Mouse (Mus musculus): ENCODE data around the gene Ubtf.
"Not testable (repeated sequence)": the region's sequence is repeated elsewhere in the genome, so short reads cannot be mapped to it uniquely, and the experiment has no call there.

The Ubtf gene

GRCm38 (mm10) chr11:102319410-102319792, at the start of gene Ubtf:
Ubtf (minus strand) TSS chr11:102319742.
- peak; percentile 91 to 94 for DNase-seq (ENCODE audit: low spot score in 2 of 2)

GRCm38 (mm10) chr11:102369263-102369662, 49.7 kb upstream of the Ubtf start:
- DNase-seq (ENCODE audit: low spot score in 2 of 2), result no peak

DNA sequence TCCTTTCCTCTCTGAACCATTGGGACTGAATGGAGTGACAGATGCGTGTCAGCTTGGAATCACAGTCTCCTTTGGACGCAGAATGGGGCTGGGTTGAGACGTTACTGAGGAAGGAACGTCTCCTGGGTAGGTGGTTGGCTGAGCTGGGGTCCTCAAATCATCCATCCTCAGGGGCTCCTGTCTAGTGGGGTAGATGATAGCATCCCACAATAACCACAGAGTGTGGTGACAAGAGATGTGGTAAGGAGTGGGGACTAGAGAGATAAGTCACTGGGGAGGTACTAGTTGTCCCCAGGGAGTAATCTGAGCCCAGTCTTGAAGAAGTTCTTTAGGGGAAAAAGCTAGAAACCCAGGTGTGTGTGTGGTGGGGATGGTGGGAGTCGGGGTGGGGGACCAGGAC, 48.8 kb upstream of the Ubtf start:
- no peak for DNase-seq (ENCODE audit: low spot score in 2 of 2)

- no peak for DNase-seq (ENCODE audit: low spot score in 2 of 2)
These were observed 48.1 kb upstream of the Ubtf start for GRCm38 (mm10) chr11:102367504-102368280.

GRCm38 (mm10) chr11:102366103-102366502, 46.6 kb upstream of the Ubtf start, which contains the start of gene Slc4a1:
Slc4a1 (minus strand) TSS chr11:102366203.
- not testable (repeated sequence) for DNase-seq (ENCODE audit: low spot score in 2 of 2)

DNA sequence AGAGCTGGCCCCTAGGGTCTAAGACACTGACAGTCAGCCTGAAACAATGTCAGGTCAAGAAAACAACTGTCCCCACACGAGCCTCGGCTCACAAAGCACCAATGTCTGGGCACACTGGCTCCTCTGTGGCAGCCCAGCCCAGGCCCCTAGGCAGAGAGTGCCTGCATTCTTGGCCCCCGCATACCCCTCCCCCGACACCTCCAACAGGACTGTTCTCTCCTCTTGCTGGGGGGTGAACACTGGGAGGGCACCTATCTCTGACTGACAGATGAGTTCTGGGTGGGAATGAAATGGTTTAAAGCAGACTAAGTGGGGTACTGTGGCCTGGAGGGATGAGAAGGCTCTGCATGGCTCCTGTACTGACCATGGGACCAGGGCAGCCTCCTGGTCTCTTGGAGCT, 46.2 kb upstream of the Ubtf start:
- DNase-seq (ENCODE audit: low spot score in 2 of 2), result no peak

- DNase-seq (ENCODE audit: low spot score in 2 of 2), result no peak
These were observed 45.2 kb upstream of the Ubtf start for GRCm38 (mm10) chr11:102364570-102365371.

GRCm38 (mm10) chr11:102363623-102364022, 44.1 kb upstream of the Ubtf start:
- DNase-seq (ENCODE audit: low spot score in 2 of 2), result no peak

DNA sequence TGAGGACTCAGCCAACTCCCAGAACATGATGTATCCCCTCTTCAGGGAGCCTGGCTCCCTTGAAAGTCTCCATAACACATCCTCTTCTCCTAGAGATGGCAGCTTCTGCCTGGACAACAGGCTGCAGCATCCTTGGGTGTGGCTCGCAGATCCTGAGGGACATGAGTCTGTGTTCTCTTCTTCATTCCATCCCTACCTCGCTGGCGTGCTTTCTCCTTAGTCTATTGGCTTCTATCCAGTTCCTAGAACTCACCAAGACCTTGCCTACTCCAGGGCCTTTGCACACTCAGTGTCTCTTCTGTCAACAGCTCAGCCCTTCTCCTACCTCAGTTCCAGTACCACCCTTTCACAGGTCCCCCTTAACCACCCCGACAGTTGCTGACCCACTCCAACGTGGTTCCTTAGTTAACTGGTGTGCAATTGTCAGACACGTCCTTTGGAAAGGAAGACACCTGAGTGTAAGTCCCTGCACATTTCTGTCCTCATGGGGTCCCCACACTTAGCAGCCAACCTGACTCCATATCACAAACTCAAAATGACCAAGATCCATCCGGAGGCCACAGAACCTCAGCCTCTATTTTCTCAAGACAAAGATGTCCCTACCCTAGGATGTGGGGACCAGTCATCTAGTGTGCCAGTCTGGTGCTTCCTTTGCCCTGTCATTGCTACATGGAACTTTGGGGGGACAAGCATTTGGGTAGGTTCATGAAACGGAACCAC, 42.4 kb upstream of the Ubtf start:
- DNase-seq (ENCODE audit: low spot score in 2 of 2), result no peak

GRCm38 (mm10) chr11:102358365-102358764, 38.8 kb upstream of the Ubtf start:
- no peak for DNase-seq (ENCODE audit: low spot score in 2 of 2)

DNA sequence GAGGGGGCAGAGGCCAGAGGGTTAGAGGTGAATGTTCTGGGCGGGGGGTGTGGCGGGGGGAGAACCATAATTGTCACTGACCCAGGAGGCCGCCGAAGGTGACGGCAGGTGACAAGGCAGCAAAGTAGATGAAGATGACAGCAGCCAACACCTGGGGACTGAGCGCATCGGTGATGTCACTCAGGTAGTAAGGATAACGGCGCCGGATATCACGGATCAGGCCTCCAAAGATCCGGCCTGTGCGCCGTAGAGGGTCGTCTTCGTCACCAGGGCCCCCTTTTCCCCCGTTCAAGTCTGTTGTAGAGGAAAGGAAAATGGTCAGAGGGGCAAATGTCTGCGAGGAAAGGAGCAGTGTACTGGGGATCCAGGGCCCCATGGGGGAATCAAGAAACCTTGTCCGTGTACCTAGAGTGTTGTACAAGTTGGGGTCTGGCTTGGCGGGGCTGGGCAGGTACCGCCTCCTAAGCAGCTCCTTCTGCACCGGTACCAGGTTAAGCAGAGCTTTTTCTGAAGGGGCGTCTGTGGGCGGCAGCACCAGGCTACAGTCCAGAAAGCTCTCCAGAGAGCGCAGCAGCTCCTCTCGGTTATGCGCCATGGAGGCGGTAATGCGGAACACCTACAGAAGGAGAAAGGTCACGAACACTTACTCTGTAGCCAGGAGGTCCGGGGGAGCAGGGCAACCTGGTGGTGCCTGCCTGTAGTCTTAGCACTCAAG, 37.3 kb upstream of the Ubtf start:
- DNase-seq (ENCODE audit: low spot score in 2 of 2), result no peak

GRCm38 (mm10) chr11:102356190-102356589, 36.6 kb upstream of the Ubtf start:
- no peak for DNase-seq (ENCODE audit: low spot score in 2 of 2)

DNA sequence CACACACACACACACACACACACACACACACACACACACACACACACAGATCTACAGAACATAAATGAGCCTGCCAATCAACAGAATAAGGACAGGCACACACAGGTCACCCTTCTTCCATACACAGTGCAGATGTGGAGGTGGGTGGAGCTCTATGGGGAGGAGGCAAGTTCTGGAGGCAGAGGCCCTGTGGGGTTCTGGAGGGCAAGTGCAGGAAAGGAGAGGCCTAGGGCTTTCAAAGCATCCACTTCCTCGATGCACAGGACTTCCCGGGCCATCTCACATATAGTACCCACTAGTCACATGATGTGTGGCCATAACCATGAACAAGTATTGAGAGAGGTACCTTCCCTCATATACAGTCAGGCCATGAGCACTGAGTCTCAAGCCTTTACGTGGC, 36.0 kb upstream of the Ubtf start:
- DNase-seq (ENCODE audit: low spot score in 2 of 2), result no peak

DNA sequence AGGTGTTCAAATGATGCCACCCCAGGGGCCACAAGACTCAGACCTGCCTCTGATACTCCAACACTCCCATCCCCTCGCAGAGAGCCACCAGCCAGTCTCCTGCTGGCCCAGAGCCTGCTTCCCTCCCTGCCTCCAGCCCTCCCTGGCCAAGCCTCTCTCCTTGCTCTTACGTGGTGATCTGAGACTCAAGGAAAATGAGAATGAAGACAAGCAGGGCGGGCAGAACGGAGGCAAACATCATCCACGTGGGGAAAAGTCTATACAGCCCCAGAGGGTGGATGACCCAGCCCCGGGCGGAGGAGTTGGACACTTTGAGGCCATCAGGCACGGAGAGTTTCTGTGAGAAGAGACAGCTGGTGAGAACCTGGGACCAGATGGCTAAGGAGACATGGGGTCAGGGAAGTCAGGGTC, 33.5 kb upstream of the Ubtf start:
- no peak for DNase-seq (ENCODE audit: low spot score in 2 of 2)

GRCm38 (mm10) chr11:102352378-102352777, 32.8 kb upstream of the Ubtf start:
- no peak for DNase-seq (ENCODE audit: low spot score in 2 of 2)

DNA sequence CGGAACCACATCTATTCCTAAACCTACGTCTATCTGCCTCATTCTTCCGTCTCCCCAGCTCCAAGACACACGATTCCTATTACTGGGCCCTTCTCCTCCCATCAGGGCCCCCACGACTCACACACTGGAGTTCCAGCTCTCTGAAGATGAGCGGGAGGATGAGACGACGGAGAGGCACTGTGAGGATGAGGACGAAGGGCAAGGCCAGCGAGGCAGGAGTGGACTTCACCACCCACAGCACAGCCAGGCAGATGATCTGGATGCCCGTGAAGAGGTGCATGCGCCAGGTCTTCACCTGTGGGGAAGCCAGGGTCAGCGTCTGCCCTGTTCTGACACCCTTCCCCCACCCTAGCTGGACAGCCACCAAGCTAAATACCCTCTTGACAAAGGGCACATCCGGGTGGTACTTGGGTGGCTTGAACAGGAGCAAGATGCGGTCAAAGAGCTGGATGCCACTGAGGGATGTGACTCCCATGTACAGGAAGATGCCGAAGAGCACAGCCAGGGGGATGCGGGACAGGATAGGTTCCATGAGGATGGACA, 31.5 kb upstream of the Ubtf start:
- no peak for DNase-seq (ENCODE audit: low spot score in 2 of 2)

- no peak for DNase-seq (ENCODE audit: low spot score in 2 of 2)
These were observed 30.9 kb upstream of the Ubtf start for GRCm38 (mm10) chr11:102350416-102350815.

- no peak for DNase-seq (ENCODE audit: low spot score in 2 of 2)
These were observed 29.8 kb upstream of the Ubtf start for GRCm38 (mm10) chr11:102349189-102349954.

DNA sequence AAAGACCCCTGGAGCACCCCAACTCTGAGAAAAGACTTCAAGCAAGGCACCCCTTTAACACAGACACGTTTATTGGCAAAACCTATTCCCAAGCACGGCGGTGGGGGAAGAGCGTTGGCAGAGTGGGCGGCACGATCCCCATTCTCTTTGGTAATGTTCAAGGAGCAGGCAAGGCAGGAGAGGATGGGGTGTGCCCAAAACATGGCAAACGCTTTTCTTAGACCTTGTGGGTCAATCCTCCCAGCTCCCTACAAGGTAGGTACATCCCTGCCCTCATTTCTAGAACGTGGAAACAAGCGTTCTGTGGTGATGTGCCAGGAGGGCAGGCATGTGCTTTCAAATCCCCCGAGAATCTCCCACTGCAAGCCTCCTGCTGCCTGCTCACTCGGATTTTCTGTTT, 29.2 kb upstream of the Ubtf start:
- DNase-seq (ENCODE audit: low spot score in 2 of 2), result no peak

DNA sequence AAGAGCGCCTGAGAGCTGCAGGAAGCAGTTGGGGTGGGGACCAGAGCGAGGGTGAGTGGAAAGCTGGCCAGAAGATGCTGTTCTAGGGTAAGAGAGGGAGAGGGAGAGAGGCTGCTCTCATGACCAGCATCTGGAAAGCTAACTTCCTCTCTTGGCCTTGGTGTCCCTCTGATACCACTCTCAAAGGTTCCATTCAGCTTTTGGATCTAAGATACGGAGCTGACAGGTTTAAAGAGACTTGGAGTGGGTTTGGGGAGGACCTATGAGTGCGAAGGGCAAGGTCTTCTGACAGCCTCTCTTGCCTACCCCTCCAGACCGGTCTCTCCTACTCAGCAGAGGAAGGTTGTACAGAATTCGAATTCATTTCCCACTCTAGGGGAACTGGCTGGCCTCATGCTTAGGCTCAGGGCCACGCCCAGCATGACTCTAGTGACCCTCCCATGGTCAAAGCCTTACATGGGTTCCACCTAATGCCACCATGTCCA, 28.6 kb upstream of the Ubtf start:
- no peak for DNase-seq (ENCODE audit: low spot score in 2 of 2)

DNA sequence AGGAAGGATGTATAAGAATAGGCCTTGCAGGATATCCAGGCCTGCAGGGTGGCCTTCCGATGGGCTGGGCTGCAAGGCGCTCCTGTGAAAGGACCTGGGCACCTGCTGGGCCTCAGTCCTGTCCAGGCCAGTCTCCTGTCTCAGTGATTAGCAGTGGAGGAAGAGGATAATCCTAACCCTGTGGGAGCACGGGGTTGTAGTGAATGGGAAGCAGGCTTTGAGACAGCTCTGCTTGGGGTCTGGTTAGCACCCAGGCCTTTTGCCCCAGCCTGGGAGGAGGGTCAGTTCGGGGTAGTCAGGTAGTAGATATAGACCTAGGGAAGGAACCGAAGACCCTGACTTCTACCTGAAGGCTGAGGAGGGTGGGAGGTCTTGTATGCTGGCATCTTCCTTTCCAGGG, 28.1 kb upstream of the Ubtf start:
- DNase-seq (ENCODE audit: low spot score in 2 of 2), result no peak
